Mouse (Mus musculus): ENCODE results near the gene Olfr972.
"Not testable (repeated sequence)": the region's sequence is repeated elsewhere in the genome, so short reads cannot be mapped to it uniquely, and the experiment has no call there.

Olfr972 gene

DNA sequence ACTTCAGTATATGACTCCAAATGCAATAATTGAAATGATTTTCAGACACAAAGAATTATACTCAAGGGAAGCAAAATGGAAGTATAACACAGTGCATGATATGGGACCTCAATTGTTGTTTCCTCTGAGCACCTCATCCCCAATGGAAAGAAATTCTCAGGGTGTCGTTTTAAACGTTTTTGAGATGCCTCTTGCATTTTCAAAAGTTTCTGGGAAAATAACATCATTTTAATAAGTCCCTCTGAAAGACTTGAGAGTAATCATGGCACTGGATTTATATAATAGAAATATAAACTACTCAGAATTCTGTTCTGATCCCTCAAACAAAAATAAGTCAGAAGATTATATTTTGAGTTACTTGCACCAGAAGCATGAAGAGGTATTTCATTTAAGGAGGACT is at the start of gene Olfr972:
TSS of gene Olfr972 (plus strand) at position 301 of the 400 bp plus-strand sequence.
- no peak for DNase-seq (ENCODE audit: low spot score in 2 of 2)

DNA sequence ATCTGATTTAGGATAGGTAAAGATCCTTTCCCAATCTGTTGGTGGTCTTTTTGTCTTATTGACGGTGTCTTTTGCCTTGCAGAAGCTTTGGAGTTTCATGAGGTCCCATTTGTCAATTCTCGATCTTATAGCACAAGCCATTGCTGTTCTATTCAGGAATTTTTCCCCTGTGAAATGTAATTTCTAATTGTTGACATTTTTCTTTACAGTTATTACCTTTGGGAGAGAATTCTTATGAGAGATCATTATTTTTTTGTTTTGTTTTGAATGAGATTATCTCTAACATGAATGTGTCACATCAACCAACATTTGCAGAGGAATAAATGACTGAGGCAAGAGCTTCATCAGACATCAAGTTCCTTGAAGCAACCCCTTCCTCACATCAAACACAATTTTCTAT is 29.6 kb upstream of the Olfr972 start, which contains the start of gene Olfr971:
TSS of gene Olfr971 (plus strand) at position 301 of the 400 bp plus-strand sequence.
- not testable (repeated sequence) for DNase-seq (ENCODE audit: low spot score in 2 of 2)

DNA sequence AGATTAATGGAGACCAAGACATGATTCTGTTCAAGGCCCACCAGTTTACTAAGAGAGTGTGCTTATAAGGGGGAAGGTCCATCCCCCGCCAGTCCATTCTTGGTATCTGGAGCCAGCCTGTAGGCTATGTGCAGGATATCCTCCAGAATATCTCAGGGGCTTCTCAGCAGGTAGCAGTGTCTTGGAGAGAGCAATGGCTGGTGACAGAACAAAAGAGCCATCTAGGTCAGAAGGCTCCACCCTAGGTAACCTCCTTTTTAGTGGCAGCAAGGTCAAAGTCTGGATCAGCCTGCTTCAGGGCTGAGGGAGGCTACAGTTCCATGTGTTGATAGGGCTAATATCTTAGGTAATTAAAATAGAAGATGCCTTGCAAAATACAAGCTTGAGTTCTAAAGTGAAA is 5.8 kb downstream of the Olfr972 start:
- not testable (repeated sequence) for DNase-seq (ENCODE audit: low spot score in 2 of 2)

DNA sequence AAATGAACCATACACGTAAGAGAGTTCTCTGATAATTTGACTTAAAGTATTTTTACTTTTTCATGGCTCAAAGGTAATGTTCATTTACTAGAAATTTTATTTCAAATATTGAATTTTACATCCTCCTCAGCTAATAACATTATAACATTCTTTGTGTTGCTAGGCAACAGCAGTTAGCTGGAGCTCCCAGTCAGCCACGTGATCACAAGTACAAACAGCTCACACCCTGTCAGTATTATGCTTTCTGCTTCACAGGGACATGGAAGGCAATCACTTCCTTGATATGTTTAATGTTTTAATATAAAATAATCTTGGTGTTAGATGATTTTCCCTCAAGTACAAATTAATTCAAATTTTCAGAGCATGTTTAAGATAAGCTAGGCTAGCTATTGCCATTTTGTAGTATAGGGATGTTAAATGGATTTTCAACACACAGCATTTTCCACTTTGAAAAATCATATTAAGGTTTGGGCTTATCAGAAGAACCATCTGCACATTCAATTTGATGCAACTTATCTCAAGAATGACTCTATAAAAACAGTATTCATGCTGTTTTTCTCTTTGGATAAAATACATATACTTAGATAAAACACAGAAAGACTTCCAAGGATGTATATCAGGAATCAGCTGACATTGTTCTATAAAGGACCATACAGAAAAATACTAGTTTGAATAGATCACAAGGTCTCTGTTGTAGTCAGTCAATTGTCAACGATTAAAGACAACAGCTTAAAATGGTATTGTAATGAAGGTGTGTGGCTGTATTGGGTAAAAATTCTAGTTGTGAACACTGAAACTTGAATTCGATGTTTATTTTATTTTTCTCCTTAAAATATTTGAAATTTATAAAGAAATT is 11.5 kb downstream of the Olfr972 start:
- not testable (repeated sequence) for DNase-seq (ENCODE audit: low spot score in 2 of 2)

DNA sequence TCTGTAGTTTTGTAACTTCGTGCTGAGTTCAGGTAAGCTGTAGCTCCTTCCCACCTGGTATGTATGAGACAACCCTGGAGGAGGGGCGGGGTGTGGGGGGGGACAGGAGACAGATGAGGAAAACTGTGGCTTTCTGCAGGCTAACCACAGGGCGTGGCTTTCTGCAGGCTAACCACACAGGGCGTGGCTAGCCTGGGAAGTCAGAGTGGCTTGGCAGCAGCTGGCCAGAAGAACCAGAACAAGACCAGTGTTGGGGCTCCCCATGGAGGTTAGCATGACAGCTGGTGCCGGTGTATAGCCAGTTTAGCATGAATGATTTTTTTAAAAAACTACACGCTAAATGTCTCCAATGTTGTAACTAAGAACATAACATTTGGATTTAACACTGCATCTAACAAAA is 38.9 kb downstream of the Olfr972 start:
- DNase-seq (ENCODE audit: low spot score in 2 of 2), result no peak

DNA sequence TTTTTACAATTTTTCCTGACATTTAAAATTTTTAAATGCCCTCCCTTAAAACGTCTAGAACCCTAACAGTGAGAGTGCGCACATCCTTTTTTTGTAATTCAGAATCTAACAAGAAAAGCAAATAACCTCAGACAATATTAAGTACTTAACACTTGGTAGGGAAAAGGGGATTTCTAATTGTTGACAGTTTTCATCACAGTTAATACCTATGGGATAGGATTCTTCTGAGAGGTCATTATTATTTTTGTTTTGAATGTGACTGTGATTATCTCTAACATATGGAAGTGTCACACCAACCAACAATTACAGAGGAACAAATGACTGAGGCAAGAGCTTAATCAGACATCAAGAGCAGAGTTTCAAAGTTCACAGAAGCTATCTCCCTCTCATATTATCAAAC is 40.8 kb downstream of the Olfr972 start, which contains the start of gene Olfr229:
TSS of gene Olfr229 (plus strand) at position 301 of the 400 bp plus-strand sequence.
- no peak for DNase-seq (ENCODE audit: low spot score in 2 of 2)

DNA sequence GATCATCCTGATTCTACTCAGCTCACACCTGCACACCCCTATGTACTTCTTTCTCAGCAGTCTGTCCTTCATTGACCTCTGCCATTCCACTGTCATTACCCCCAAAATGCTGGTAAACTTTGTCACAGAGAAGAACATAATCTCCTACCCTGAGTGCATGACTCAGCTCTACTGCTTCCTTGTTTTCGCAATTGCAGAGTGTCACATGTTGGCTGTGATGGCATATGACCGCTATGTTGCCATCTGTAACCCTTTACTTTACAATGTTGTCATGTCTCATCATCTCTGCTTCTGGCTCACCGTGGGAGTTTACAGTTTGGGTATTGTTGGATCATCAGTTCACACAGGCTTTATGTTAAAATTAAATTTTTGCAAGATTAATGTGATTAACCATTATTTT is 43.7 kb downstream of the Olfr972 start:
- DNase-seq (ENCODE audit: low spot score in 2 of 2), result no peak

Measured in spleen, postnatal 4 days (tissue).